Mouse (Mus musculus) bone marrow, adult 2 months (tissue): ENCODE results near the gene Naga. TPM values are rescaled to one million over a fixed set of nuclear protein-coding genes. Genes with fewer than 3 reads are reported as not detected.

Source experiments
- H3K27ac ChIP-seq: fragments of 200-500 bp; 2 replicates; pipeline ENCODE4 v1.5.1; 2012; ENCODE audit warnings: low read depth, mild to moderate bottlenecking, control low read depth, inconsistent platforms, low read length; ENCODE audit not compliant: control insufficient read depth, poor library complexity, insufficient read depth
- H3K4me1 ChIP-seq: fragments of 200-500 bp; 2 replicates; pipeline ENCODE4 v1.6.1; 2011; ENCODE audit warnings: low read length; ENCODE audit not compliant: control insufficient read depth, insufficient read depth
- H3K4me3 ChIP-seq: fragments of 200-500 bp; replicated peaks from 2 replicates; pipeline ENCODE3; 2011; ENCODE audit warnings: mild to moderate bottlenecking, low read depth, low read length, control low read depth; ENCODE audit not compliant: control insufficient read depth
- CTCF ChIP-seq: fragments of 200-500 bp; IDR thresholded peaks from 2 replicates; pipeline ENCODE4 v1.5.1; 2011; ENCODE audit warnings: low read length, control low read depth; ENCODE audit not compliant: control insufficient read depth, insufficient read depth
- POLR2A ChIP-seq: fragments of 200-500 bp; IDR thresholded peaks from 2 replicates; pipeline ENCODE4 v1.6.1; 2011; ENCODE audit warnings: low read depth, mild to moderate bottlenecking, control low read depth, low read length, borderline replicate concordance; ENCODE audit not compliant: control insufficient read depth
- WGBS: fragments of 180-500 bp; shearing (Covaris S2); methylation state at CpG from one replicate; pipeline ENCODE4 v1.1.7; 2018; 5-methylcytosine and 5-hydroxymethylcytosine counted together
- polyA plus RNA-seq: library from polyadenylated mRNA; stranded (reverse); fragments of >200 nt; gene quantifications from 2 replicates; pipeline ENCODE4 v1.2.4, GENCODE M21; 2011; ENCODE audit warnings: low replicate concordance; ENCODE audit not compliant: missing spikeins, insufficient read depth, insufficient read length

Gene Naga
- polyA plus RNA-seq, 1 experiment = 49.3 TPM

GRCm38 (mm10) chr15:82335194-82335593, 3.5 kb downstream of the Naga start:
- 93% methylated on average over 4 of the region's 4 CpGs for WGBS
- Histone ChIP-seq H3K4me3 (no peak overlapping the region), H3K4me1 (peaks cover 2% of the 10 kb centered on the region; the same call in 1 of the 2 replicates), H3K27ac (no peak overlapping the region)
- no peak for TF ChIP-seq POLR2A
- TF ChIP-seq CTCF = no peak

GRCm38 (mm10) chr15:82325382-82325781, 13.3 kb downstream of the Naga start:
- TF ChIP-seq CTCF = no peak
- TF ChIP-seq POLR2A = no peak
- H3K27ac ChIP-seq = no peak overlapping the region
- no peaks in the 10 kb centered on the region for H3K4me1 ChIP-seq
- 49% methylated on average over 2 of the region's 2 CpGs for WGBS
- H3K4me3 ChIP-seq = no peak overlapping the region

GRCm38 (mm10) chr15:82322195-82322594, 16.5 kb downstream of the Naga start:
- H3K4me1 ChIP-seq = no peaks in the 10 kb centered on the region; the same call in 1 of the 2 replicates
- no peak overlapping the region for H3K4me3 ChIP-seq
- no peak for TF ChIP-seq POLR2A
- no peak for TF ChIP-seq CTCF
- H3K27ac ChIP-seq = no peak overlapping the region
- 85% methylated on average over 8 of the region's 8 CpGs for WGBS

- WGBS = 33% methylated on average over 1 of the region's 1 CpGs
These were observed 19.1 kb downstream of the Naga start for GRCm38 (mm10) chr15:82319613-82320012.

GRCm38 (mm10) chr15:82317839-82318238, 20.9 kb downstream of the Naga start:
- Histone ChIP-seq H3K4me3 (no peak overlapping the region), H3K4me1 (no peaks in the 10 kb centered on the region; the same call in 1 of the 2 replicates), H3K27ac (no peak overlapping the region)
- WGBS = 49% methylated on average over 6 of the region's 6 CpGs
- TF ChIP-seq POLR2A = no peak
- no peak for TF ChIP-seq CTCF

More at GRCm38 (mm10) chr15:82319613-82320012, 19.1 kb downstream of the Naga start:
- TF ChIP-seq CTCF (no peak), POLR2A (no peak)
- Histone ChIP-seq H3K4me3 (no peak overlapping the region), H3K4me1 (no peaks in the 10 kb centered on the region; the same call in 1 of the 2 replicates), H3K27ac (no peak overlapping the region)

- Histone ChIP-seq H3K4me1 (no peaks in the 10 kb centered on the region; the same call in 1 of the 2 replicates), H3K27ac (no peak overlapping the region), H3K4me3 (no peak overlapping the region)
- TF ChIP-seq CTCF (no peak), POLR2A (no peak)
- WGBS = 88% methylated on average over 3 of the region's 3 CpGs
These were observed 30.3 kb downstream of the Naga start for GRCm38 (mm10) chr15:82308416-82308815.

- Histone ChIP-seq H3K4me3 (no peak overlapping the region), H3K4me1 (no peaks in the 10 kb centered on the region; the same call in 1 of the 2 replicates), H3K27ac (no peak overlapping the region)
- TF ChIP-seq POLR2A = no peak
- no peak for TF ChIP-seq CTCF
- 89% methylated on average over 3 of the region's 3 CpGs for WGBS
These were observed 31.6 kb downstream of the Naga start for GRCm38 (mm10) chr15:82307107-82307506.

GRCm38 (mm10) chr15:82298764-82299561, 39.8 kb downstream of the Naga start, which contains the start of gene Wbp2nl:
TSS of gene Wbp2nl (plus strand) at chr15:82298954.
- Histone ChIP-seq H3K4me1 (no peaks in the 10 kb centered on the region), H3K4me3 (no peak within 1 kb of the TSS), H3K27ac (no peak within 1 kb of the TSS)
- TF ChIP-seq POLR2A (no peak), CTCF (no peak)
- WGBS = 69% methylated on average over 39 of the region's 39 CpGs

GRCm38 (mm10) chr15:82294059-82294458, 44.7 kb downstream of the Naga start:
- no peaks in the 10 kb centered on the region for H3K4me1 ChIP-seq
- WGBS = 44% methylated on average over 8 of the region's 8 CpGs
- no peak overlapping the region for H3K4me3 ChIP-seq
- TF ChIP-seq POLR2A = no peak
- peak; percentile 8; the same call in 1 of the 2 replicates for TF ChIP-seq CTCF
- no peak overlapping the region for H3K27ac ChIP-seq
